In the genomic region with DNA sequence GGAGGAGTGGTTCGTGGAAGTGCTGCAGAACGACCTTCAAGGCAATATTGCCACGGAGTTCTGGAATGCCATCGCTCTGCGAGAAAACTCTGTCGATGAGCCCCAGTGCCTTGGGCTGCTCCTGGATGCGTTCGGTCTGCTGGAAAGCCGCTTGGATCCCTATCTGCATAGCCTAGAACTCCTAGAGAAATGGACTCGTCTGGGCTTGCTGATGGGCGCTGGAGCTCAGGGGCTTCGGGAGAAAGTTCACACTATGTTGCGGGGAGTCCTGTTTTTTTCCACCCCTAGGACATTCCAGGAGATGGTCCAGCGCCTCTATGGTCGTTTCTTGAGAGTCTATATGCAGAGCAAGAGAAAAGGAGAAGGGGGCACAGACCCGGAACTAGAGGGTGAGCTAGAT, we compare ENCODE assay signal across 8 mouse cellular contexts. TPM values are rescaled to one million over a fixed set of nuclear protein-coding genes. Genes with fewer than 3 reads are reported as not detected.
DNase-seq lines count a peak whose midpoint lies in the region; ATAC-seq and TF ChIP-seq lines count a peak whose summit lies in the region.

No protein-coding gene starts in this region.

- TF ChIP-seq CTCF in kidney, adult 2 months (conservative IDR thresholded peaks at IDR 0.05; ENCODE audit: insufficient read depth, insufficient read length, low read depth, low read length), result no peak
- no peak for TF ChIP-seq CTCF in bone marrow macrophage, adult 2 months (IDR thresholded peaks at IDR 0.05; ENCODE audit: low read depth, low read length)

- H3K4me1 ChIP-seq in kidney, adult 2 months (ENCODE audit: control insufficient read depth, insufficient read depth, low read length), result peaks cover 10% of the 10 kb centered on the region; the same call in 1 of the 2 replicates
- H3K4me1 ChIP-seq in bone marrow macrophage, adult 2 months (ENCODE audit: control insufficient read depth, insufficient read depth, low read length), result peaks cover 10% of the 10 kb centered on the region
- peaks cover 16% of the 10 kb centered on the region for H3K4me1 ChIP-seq in hindbrain, embryonic 11.5 days (replicated peaks; ENCODE audit: control insufficient read depth, insufficient read depth, low read length)
- peaks cover 24% of the 10 kb centered on the region for H3K4me1 ChIP-seq in midbrain, embryonic 12.5 days

- H3K4me2 ChIP-seq in hindbrain, embryonic 11.5 days (replicated peaks; ENCODE audit: low read depth, low read length), result peak overlapping the region; percentile 94
- peak overlapping the region; percentile 95 for H3K4me2 ChIP-seq in midbrain, embryonic 12.5 days (replicated peaks)

- no peak for ATAC-seq in hindbrain, embryonic 11.5 days (ENCODE audit: low FRiP score)
- ATAC-seq in midbrain, embryonic 12.5 days (ENCODE audit: low FRiP score, low read depth), result no peak

- DNase-seq in kidney, adult 2 months, result no peak
- no peak for DNase-seq in kidney, postnatal 10 days
- no peak for DNase-seq in hindbrain, embryonic 11.5 days (ENCODE audit: low spot score)
- no peak for DNase-seq in spleen, adult 18-20 months
- DNase-seq in right cerebral cortex, postnatal 25 days, result no peak
- no peak for DNase-seq in testis, postnatal 10 days (ENCODE audit: low spot score)

- peak overlapping the region; percentile 93 for H3K9ac ChIP-seq in hindbrain, embryonic 11.5 days (ENCODE audit: low read depth, low read length)
- peak overlapping the region; percentile 84 for H3K9ac ChIP-seq in midbrain, embryonic 12.5 days (replicated peaks)

- H3K36me3 ChIP-seq in kidney, adult 2 months (ENCODE audit: control insufficient read depth, insufficient read depth, low read length), result no peaks in the 10 kb centered on the region; the same call in 1 of the 2 replicates
- H3K36me3 ChIP-seq in hindbrain, embryonic 11.5 days (ENCODE audit: control insufficient read depth, insufficient read depth, low read length), result peaks cover 3% of the 10 kb centered on the region; the same call in 1 of the 2 replicates
- peaks cover 64% of the 10 kb centered on the region for H3K36me3 ChIP-seq in midbrain, embryonic 12.5 days

- H3K27ac ChIP-seq in kidney, adult 2 months (ENCODE audit: insufficient read depth, low read depth, low read length), result no peak overlapping the region
- no peak overlapping the region for H3K27ac ChIP-seq in bone marrow macrophage, adult 2 months (ENCODE audit: insufficient read depth, low read depth, low read length)
- no peak overlapping the region for H3K27ac ChIP-seq in hindbrain, embryonic 11.5 days (ENCODE audit: low read depth, low read length)
- peak overlapping the region; percentile 78; the same call in 1 of the 2 replicates for H3K27ac ChIP-seq in midbrain, embryonic 12.5 days (replicated peaks)

- H3K27me3 ChIP-seq in kidney, adult 2 months (replicated peaks; ENCODE audit: control insufficient read depth, insufficient read depth, low read length), result no peaks in the 10 kb centered on the region
- H3K27me3 ChIP-seq in hindbrain, embryonic 11.5 days (ENCODE audit: control insufficient read depth, insufficient read depth, low read length), result no peaks in the 10 kb centered on the region
- no peaks in the 10 kb centered on the region for H3K27me3 ChIP-seq in midbrain, embryonic 12.5 days

- whole genome bisulfite sequencing in kidney, adult 2 months, result 26% methylated on average over 16 of the region's 16 CpGs
- 40% methylated on average over 16 of the region's 16 CpGs for WGBS in hindbrain, embryonic 11.5 days
- WGBS in midbrain, embryonic 12.5 days, result 40% methylated on average over 16 of the region's 16 CpGs

- H3K9me3 ChIP-seq in hindbrain, embryonic 11.5 days (ENCODE audit: control insufficient read depth, low read length), result no peaks in the 10 kb centered on the region
- H3K9me3 ChIP-seq in midbrain, embryonic 12.5 days, result no peaks in the 10 kb centered on the region

- TF ChIP-seq POLR2A in kidney, adult 2 months (IDR thresholded peaks at IDR 0.05; ENCODE audit: low read depth, low read length), result no peak
- TF ChIP-seq POLR2A in bone marrow macrophage, adult 2 months (IDR thresholded peaks at IDR 0.05; ENCODE audit: borderline replicate concordance, low read depth, low read length), result no peak

- H3K4me3 ChIP-seq in kidney, adult 2 months (ENCODE audit: insufficient read depth, low read depth, low read length), result peak overlapping the region; percentile 85
- peak overlapping the region; percentile 81 for H3K4me3 ChIP-seq in bone marrow macrophage, adult 2 months (ENCODE audit: insufficient read depth, low read length)
- peak overlapping the region; percentile 92 for H3K4me3 ChIP-seq in hindbrain, embryonic 11.5 days (ENCODE audit: low read depth, low read length)
- peak overlapping the region; percentile 93 for H3K4me3 ChIP-seq in midbrain, embryonic 12.5 days

RNA-seq across cellular contexts. Expression of a gene that starts 0.7 kb away (rescaled TPM):
- 82.6 and 92.3 TPM in 2 replicates for polyA plus RNA-seq in kidney, adult 2 months (2012; rRNA removed)
- 84.0 and 89.6 TPM in 2 replicates for polyA plus RNA-seq in bone marrow macrophage, adult 2 months (2012; ENCODE audit: insufficient read depth, insufficient read length, missing spikeins)
- polyA plus RNA-seq in hindbrain, embryonic 11.5 days (2014; fragmentation: Nextera tagmentation; extraction: Ambion mirVana), result 107 and 110 TPM in 2 replicates
- polyA plus RNA-seq in midbrain, embryonic 12.5 days (2016; fragmentation: Nextera tagmentation; extraction: Ambion mirVana), result 143 and 144 TPM in 2 replicates

RNA-seq across cellular contexts. Expression of a gene that starts 0.8 kb away (rescaled TPM):
- polyA plus RNA-seq in kidney, adult 2 months (2012; rRNA removed), result 46.2 and 48.8 TPM in 2 replicates
- 55.1 and 59.7 TPM in 2 replicates for polyA plus RNA-seq in bone marrow macrophage, adult 2 months (2012; ENCODE audit: insufficient read depth, insufficient read length, missing spikeins)
- polyA plus RNA-seq in hindbrain, embryonic 11.5 days (2014; fragmentation: Nextera tagmentation; extraction: Ambion mirVana), result 244 and 248 TPM in 2 replicates
- polyA plus RNA-seq in midbrain, embryonic 12.5 days (2016; fragmentation: Nextera tagmentation; extraction: Ambion mirVana), result 210 and 216 TPM in 2 replicates

RNA-seq across cellular contexts. Expression of a gene that starts 10.6 kb away (rescaled TPM):
- 81.0 and 85.4 TPM in 2 replicates for polyA plus RNA-seq in kidney, adult 2 months (2012; rRNA removed)
- 8.8 and 10.2 TPM in 2 replicates for polyA plus RNA-seq in bone marrow macrophage, adult 2 months (2012; ENCODE audit: insufficient read depth, insufficient read length, missing spikeins)
- 4.0 and 4.5 TPM in 2 replicates for polyA plus RNA-seq in hindbrain, embryonic 11.5 days (2014; fragmentation: Nextera tagmentation; extraction: Ambion mirVana)
- polyA plus RNA-seq in midbrain, embryonic 12.5 days (2016; fragmentation: Nextera tagmentation; extraction: Ambion mirVana), result 10.1 and 10.2 TPM in 2 replicates

RNA-seq across cellular contexts. Expression of a gene that starts 14.9 kb away (rescaled TPM):
- polyA plus RNA-seq in kidney, adult 2 months (2012; rRNA removed), result not detected in 2 replicates
- not detected in 2 replicates for polyA plus RNA-seq in bone marrow macrophage, adult 2 months (2012; ENCODE audit: insufficient read depth, insufficient read length, missing spikeins)
- polyA plus RNA-seq in hindbrain, embryonic 11.5 days (2014; fragmentation: Nextera tagmentation; extraction: Ambion mirVana), result not detected in 2 replicates
- polyA plus RNA-seq in midbrain, embryonic 12.5 days (2016; fragmentation: Nextera tagmentation; extraction: Ambion mirVana), result not detected in 2 replicates

RNA-seq across cellular contexts. Expression of a gene that starts 16.7 kb away (rescaled TPM):
- polyA plus RNA-seq in kidney, adult 2 months (2012; rRNA removed), result 2.7 and 3.0 TPM in 2 replicates
- polyA plus RNA-seq in bone marrow macrophage, adult 2 months (2012; ENCODE audit: insufficient read depth, insufficient read length, missing spikeins), result not detected in 2 replicates
- not detected in 2 replicates for polyA plus RNA-seq in hindbrain, embryonic 11.5 days (2014; fragmentation: Nextera tagmentation; extraction: Ambion mirVana)
- not detected in 2 replicates for polyA plus RNA-seq in midbrain, embryonic 12.5 days (2016; fragmentation: Nextera tagmentation; extraction: Ambion mirVana)
